Mouse (Mus musculus): ENCODE results near the gene Zfp36l2. TPM values are rescaled to one million over a fixed set of nuclear protein-coding genes. Genes with fewer than 3 reads are reported as not detected.
"Not testable (repeated sequence)": the region's sequence is repeated elsewhere in the genome, so short reads cannot be mapped to it uniquely, and the experiment has no call there.

The Zfp36l2 gene
- polyA plus RNA-seq, 1 experiment from 2014 or later = 29.6 TPM

GRCm38 (mm10) chr17:84193411-84193810 is 5.7 kb upstream of the Zfp36l2 start:
- Histone ChIP-seq H3K9ac (ENCODE audit: low read depth, low read length) (no peak overlapping the region), H3K27me3 (replicated peaks; ENCODE audit: control insufficient read depth, insufficient read depth, low read length) (no peaks in the 10 kb centered on the region), H3K27ac (ENCODE audit: low read depth, low read length) (no peak overlapping the region), H3K9me3 (ENCODE audit: control insufficient read depth) (no peaks in the 10 kb centered on the region), H3K4me3 (ENCODE audit: low read depth, low read length) (no peak overlapping the region), H3K4me1 (replicated peaks; ENCODE audit: control insufficient read depth, insufficient read depth, low read length) (0 out of 2 replicates have a peak, but pooled peaks cover 6% of the 10 kb centered on the region), H3K4me2 (replicated peaks; ENCODE audit: low read depth) (no peak overlapping the region), H3K36me3 (ENCODE audit: control insufficient read depth, insufficient read depth) (peaks cover 11% of the 10 kb centered on the region; the same call in 1 of the 2 replicates)
- WGBS = 80% methylated on average over 9 of the region's 9 CpGs
- TF ChIP-seq CTCF (IDR thresholded peaks at IDR 0.05; ENCODE audit: low read depth) = no peak
- no peak for ATAC-seq

GRCm38 (mm10) chr17:84191946-84192345 is 4.2 kb upstream of the Zfp36l2 start:
- H3K4me3 ChIP-seq (ENCODE audit: low read depth, low read length) = no peak overlapping the region
- H3K27me3 ChIP-seq (replicated peaks; ENCODE audit: control insufficient read depth, insufficient read depth, low read length) = no peaks in the 10 kb centered on the region
- no peak overlapping the region for H3K9ac ChIP-seq (ENCODE audit: low read depth, low read length)
- H3K27ac ChIP-seq (ENCODE audit: low read depth, low read length) = no peak overlapping the region
- no peak for ATAC-seq
- no peaks in the 10 kb centered on the region for H3K9me3 ChIP-seq (ENCODE audit: control insufficient read depth)
- no peak for TF ChIP-seq CTCF (IDR thresholded peaks at IDR 0.05; ENCODE audit: low read depth)
- no peak overlapping the region for H3K4me2 ChIP-seq (replicated peaks; ENCODE audit: low read depth)
- H3K36me3 ChIP-seq (ENCODE audit: control insufficient read depth, insufficient read depth) = peaks cover 11% of the 10 kb centered on the region; the same call in 1 of the 2 replicates
- WGBS = 91% methylated on average over 4 of the region's 4 CpGs
- H3K4me1 ChIP-seq (replicated peaks; ENCODE audit: control insufficient read depth, insufficient read depth, low read length) = 0 out of 2 replicates have a peak, but pooled peaks cover 6% of the 10 kb centered on the region

DNA sequence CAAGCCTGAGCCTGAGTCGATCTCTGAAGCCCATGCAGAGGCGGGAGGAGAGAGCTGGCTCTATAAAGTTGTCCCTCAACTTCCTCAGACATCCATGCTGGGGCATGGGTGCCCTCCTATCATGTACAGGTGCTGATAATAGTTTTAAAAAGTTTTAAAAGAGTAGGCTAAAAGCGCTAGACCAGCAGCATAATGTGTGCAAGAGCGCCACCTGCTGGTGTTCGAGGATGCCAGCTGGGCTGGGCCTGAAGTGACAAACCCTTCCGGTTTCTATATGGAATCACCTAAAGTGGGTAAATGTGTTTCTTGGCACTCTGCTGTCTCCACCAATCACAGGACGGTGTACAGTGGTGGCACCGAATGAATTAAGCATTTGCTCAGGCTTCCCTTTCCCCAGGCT is 3.1 kb upstream of the Zfp36l2 start:
- Histone ChIP-seq H3K36me3 (ENCODE audit: control insufficient read depth, insufficient read depth) (peaks cover 21% of the 10 kb centered on the region), H3K4me1 (replicated peaks; ENCODE audit: control insufficient read depth, insufficient read depth, low read length) (0 out of 2 replicates have a peak, but pooled peaks cover 6% of the 10 kb centered on the region), H3K4me3 (ENCODE audit: low read depth, low read length) (no peak overlapping the region), H3K4me2 (replicated peaks; ENCODE audit: low read depth) (no peak overlapping the region), H3K9ac (ENCODE audit: low read depth, low read length) (no peak overlapping the region), H3K27me3 (replicated peaks; ENCODE audit: control insufficient read depth, insufficient read depth, low read length) (no peaks in the 10 kb centered on the region), H3K27ac (ENCODE audit: low read depth, low read length) (no peak overlapping the region), H3K9me3 (ENCODE audit: control insufficient read depth) (no peaks in the 10 kb centered on the region)
- no peak for ATAC-seq
- WGBS = 16% methylated on average over 8 of the region's 8 CpGs
- peak; percentile 93 for TF ChIP-seq CTCF (IDR thresholded peaks at IDR 0.05; ENCODE audit: low read depth)

- Histone ChIP-seq H3K36me3 (ENCODE audit: control insufficient read depth, insufficient read depth) (peaks cover 26% of the 10 kb centered on the region), H3K27me3 (replicated peaks; ENCODE audit: control insufficient read depth, insufficient read depth, low read length) (no peaks in the 10 kb centered on the region), H3K9me3 (ENCODE audit: control insufficient read depth) (no peaks in the 10 kb centered on the region), H3K4me2 (replicated peaks; ENCODE audit: low read depth) (peak overlapping the region; percentile 87), H3K4me1 (replicated peaks; ENCODE audit: control insufficient read depth, insufficient read depth, low read length) (0 out of 2 replicates have a peak, but pooled peaks cover 6% of the 10 kb centered on the region), H3K27ac (ENCODE audit: low read depth, low read length) (peak overlapping the region; percentile 96), H3K4me3 (ENCODE audit: low read depth, low read length) (no peak overlapping the region), H3K9ac (ENCODE audit: low read depth, low read length) (peak overlapping the region; percentile 82; the same call in 1 of the 2 replicates)
- ATAC-seq = no peak
- peak; percentile 53 for TF ChIP-seq CTCF (IDR thresholded peaks at IDR 0.05; ENCODE audit: low read depth)
- 65% methylated on average over 5 of the region's 5 CpGs for WGBS
Observed at GRCm38 (mm10) chr17:84189127-84189854, 1.5 kb upstream of the Zfp36l2 start.

- Histone ChIP-seq H3K27ac (ENCODE audit: low read depth, low read length) (peak overlapping the region; percentile 96), H3K4me1 (replicated peaks; ENCODE audit: control insufficient read depth, insufficient read depth, low read length) (0 out of 2 replicates have a peak, but pooled peaks cover 6% of the 10 kb centered on the region), H3K4me3 (ENCODE audit: low read depth, low read length) (peak overlapping the region; percentile 91), H3K27me3 (replicated peaks; ENCODE audit: control insufficient read depth, insufficient read depth, low read length) (no peaks in the 10 kb centered on the region), H3K4me2 (replicated peaks; ENCODE audit: low read depth) (peak overlapping the region; percentile 87), H3K9ac (ENCODE audit: low read depth, low read length) (peak overlapping the region; percentile 82), H3K36me3 (ENCODE audit: control insufficient read depth, insufficient read depth) (peaks cover 26% of the 10 kb centered on the region), H3K9me3 (ENCODE audit: control insufficient read depth) (no peaks in the 10 kb centered on the region)
- peak; percentile 83 for ATAC-seq
- peak; percentile 45; the same call in 1 of the 2 replicates for TF ChIP-seq CTCF (IDR thresholded peaks at IDR 0.05; ENCODE audit: low read depth)
- under 1% methylated on average over 37 of the region's 38 CpGs for WGBS
Observed at GRCm38 (mm10) chr17:84188374-84188961, 721 bp upstream of the Zfp36l2 start.

GRCm38 (mm10) chr17:84187264-84187663 is 483 bp downstream of the Zfp36l2 start:
- not testable (repeated sequence) for H3K9me3 ChIP-seq (ENCODE audit: control insufficient read depth); H3K4me1 ChIP-seq (replicated peaks; ENCODE audit: control insufficient read depth, insufficient read depth, low read length); H3K27me3 ChIP-seq (replicated peaks; ENCODE audit: control insufficient read depth, insufficient read depth, low read length)
- peak overlapping the region; percentile 91 for H3K4me3 ChIP-seq (ENCODE audit: low read depth, low read length)
- 0% methylated on average over 10 of the region's 37 CpGs for WGBS
- peak; percentile 9 for ATAC-seq
- peak overlapping the region; percentile 96 for H3K27ac ChIP-seq (ENCODE audit: low read depth, low read length)
- H3K9ac ChIP-seq (ENCODE audit: low read depth, low read length) = peak overlapping the region; percentile 82
- peaks cover 26% of the 10 kb centered on the region for H3K36me3 ChIP-seq (ENCODE audit: control insufficient read depth, insufficient read depth)
- peak overlapping the region; percentile 87 for H3K4me2 ChIP-seq (replicated peaks; ENCODE audit: low read depth)

Measured in intestine, postnatal 0 days (tissue).